Mouse (Mus musculus): ENCODE data around the gene 2310011J03Rik.
"Not testable (repeated sequence)": the region's sequence is repeated elsewhere in the genome, so short reads cannot be mapped to it uniquely, and the experiment has no call there.

The 2310011J03Rik gene

DNA sequence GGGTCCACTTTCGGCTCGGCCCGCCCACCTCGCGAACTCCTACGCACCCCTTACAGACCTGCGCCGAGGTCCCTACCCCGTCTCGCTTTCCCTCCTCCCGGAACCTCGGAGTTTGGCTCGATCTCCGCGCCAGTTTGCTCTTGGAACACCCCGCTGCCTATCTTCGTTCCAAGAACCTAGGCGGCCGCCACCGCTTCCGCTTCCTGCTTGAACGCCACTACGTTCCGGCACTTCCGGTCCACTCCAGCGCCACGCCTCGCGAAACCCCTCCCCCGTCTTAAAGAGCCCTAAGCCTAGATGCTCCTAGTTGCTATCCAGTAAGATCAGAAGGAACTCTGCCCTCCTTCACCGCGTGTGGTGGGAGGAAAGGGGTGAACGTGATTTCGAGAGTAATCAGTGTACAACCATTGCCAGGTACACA lies at the start of gene 2310011J03Rik:
TSS of gene 2310011J03Rik (minus strand) at position 198 of the 421 bp plus-strand sequence.
- DNase-seq (ENCODE audit: low spot score in 2 of 2), result peak; percentile 85 to 88

GRCm38 (mm10) chr10:80368392-80368791 lies 48.1 kb upstream of the 2310011J03Rik start:
- no peak for DNase-seq (ENCODE audit: low spot score in 2 of 2)

DNA sequence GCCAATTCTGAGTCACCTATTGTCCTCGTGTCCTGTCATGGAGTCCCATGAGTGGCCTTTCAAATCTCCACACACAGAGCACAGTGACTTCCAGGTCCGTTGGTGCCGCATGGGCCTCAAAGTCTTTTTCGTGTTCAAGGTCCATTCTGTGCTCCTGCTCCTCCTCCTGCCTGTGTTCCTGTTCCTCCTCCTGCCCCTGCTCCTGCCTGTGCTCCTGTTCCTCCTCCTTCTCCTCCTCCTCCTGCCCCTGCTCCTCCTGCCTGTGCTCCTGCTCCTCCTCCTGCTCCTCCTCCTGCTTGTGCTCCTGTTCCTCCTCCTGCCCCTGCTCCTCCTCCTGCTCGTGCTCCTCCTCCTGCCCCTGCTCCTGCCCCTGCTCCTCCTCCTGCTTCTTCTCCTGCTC lies 47.6 kb upstream of the 2310011J03Rik start:
- no peak for DNase-seq (ENCODE audit: low spot score in 2 of 2)

- no peak for DNase-seq (ENCODE audit: low spot score in 2 of 2)
These were observed 45.4 kb upstream of the 2310011J03Rik start for GRCm38 (mm10) chr10:80365736-80366135.

DNA sequence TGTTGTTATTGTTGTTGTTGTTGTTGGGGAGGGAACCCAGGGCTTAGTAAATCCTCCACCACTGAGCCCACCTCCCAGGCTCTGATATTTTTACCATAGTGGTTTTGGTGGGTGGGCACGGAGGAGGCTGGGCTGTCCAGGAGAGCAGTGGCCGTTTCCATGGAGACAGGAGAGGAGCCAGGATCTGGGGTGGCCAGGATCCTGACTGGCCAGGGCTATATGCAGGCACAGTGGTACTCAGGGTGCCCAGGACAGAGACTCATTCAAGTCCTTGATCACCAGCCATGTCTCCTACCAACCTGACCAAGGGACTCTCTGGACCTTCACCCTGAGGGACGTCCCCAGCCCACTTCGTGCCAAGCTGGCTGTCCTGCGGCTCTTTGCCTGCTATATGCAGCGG lies 43.4 kb upstream of the 2310011J03Rik start:
- no peak for DNase-seq (ENCODE audit: low spot score in 2 of 2)

GRCm38 (mm10) chr10:80357994-80358639 lies 37.8 kb upstream of the 2310011J03Rik start:
- no peak for DNase-seq (ENCODE audit: low spot score in 2 of 2)

DNA sequence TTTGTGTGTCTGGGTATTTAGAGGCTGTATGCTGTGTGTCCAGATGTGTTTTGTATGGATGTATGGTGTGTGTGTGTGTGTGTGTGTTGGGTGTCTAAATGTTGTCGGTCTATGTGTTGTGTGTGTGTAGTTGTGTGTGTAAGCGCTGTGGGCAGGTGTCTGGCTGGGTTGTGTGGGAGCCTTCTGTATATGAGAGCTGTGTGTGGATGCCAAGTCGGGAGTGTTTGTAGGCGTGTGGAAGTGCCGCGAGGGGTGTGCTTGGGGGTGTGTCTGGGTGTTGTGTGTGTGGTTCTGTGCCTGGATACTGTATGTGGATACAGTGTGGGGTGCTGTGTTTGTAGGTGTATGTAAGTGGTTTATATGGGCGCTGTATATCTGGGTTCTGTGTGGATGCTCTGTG lies 37.0 kb upstream of the 2310011J03Rik start:
- DNase-seq (ENCODE audit: low spot score in 2 of 2), result no peak

DNA sequence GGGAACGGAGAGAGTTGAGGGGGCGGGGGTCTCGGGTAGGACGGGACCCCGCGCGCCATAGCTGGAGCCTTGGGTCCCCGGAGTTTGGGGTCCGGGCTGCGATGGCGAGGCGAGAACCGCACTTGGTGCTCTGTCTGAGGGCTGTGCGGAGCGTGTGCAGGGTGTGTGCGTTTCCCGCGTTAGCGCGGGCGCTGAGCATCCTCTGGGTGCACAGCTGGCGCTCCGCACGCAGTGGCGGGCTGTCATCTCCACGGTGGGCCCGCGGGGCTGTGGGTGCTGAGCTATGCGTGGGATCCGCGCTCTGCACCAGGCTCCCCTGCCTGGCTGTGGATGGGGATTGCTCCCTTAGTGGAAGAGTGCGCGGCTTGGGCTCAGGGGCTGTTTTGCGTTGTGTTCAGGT lies 36.4 kb upstream of the 2310011J03Rik start:
- DNase-seq (ENCODE audit: low spot score in 2 of 2), result no peak

DNA sequence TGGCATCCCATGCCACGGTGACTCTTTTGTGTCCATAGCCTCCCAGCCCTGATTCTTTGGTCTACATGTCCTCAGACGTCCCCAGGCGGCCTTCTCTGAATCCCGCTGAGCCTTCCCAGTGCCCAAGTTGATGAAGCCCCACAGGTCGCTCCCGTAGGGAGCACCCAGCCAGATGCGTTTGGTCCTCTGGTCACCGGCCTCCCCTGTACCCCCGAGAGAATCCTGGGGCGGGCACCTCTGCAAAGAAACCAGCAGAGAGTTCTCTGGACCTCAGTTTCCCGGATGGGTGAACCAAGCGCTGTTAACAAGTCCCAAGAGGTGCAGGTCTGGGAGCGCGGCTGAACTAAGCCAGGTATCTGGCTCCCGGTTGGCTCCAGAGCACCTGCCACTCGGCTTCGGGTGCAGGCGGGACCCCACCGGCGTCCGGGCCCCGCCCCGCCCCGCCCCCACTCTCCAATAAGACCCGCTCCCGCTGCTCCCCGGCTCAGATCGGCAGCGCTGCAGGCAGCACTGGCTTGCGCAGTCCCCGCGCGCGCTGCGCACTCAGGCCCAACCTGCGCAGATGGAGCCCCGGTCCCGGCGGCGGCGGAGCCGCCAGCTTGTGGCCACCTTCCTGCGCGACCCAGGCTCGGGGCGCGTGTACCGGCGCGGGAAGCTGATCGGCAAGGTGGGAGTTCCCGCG lies 35.8 kb upstream of the 2310011J03Rik start, which contains the start of gene Plk5:
TSS of gene Plk5 (plus strand) at position 459 of the 682 bp plus-strand sequence.
- no peak for DNase-seq (ENCODE audit: low spot score in 2 of 2)

- DNase-seq (ENCODE audit: low spot score in 2 of 2), result no peak
These were observed 35.1 kb upstream of the 2310011J03Rik start for GRCm38 (mm10) chr10:80355431-80355830.

GRCm38 (mm10) chr10:80352727-80353126 lies 32.4 kb upstream of the 2310011J03Rik start:
- no peak for DNase-seq (ENCODE audit: low spot score in 2 of 2)

GRCm38 (mm10) chr10:80351896-80352295 lies 31.6 kb upstream of the 2310011J03Rik start:
- no peak for DNase-seq (ENCODE audit: low spot score in 2 of 2)

DNA sequence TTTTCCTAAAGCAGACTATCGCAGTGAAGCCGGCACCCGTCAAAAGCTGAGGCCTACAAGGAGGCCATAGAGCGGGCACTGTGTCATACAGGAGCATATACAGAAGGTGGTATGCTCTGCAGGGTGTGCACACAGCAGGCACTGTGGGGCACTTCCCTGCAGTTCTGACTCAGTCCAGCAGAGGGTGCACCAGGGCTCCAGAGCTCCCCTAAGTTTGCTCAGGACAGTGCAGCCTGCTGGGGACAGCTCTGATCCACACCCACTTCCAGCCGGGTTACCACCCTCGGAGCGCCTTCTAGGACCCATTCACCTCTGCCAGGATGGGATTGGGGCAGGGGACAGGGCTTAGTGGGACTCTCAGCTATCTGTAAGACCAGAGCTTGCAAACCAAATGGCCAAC lies 30.0 kb upstream of the 2310011J03Rik start:
- DNase-seq (ENCODE audit: low spot score in 2 of 2), result peak; percentile 68 to 89

DNA sequence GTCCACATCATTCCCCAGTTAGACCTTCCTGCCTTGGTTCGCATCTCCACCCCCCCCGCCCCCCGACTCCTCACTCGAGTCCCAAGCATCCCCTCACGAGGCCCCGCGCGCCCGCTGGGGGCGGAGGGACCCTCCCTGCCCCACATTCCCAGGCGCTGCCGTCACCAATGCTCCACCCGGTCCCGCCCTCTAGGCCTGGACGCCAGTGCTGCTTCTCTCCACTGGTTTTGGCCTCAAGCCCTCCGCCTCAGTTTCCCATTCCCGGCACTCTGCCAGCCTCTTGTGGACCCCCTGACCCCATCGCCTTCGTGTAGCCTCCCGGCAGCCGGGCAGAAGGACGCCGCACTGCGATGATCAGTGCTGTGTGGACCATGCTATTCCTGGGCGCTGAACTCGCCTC lies 28.6 kb upstream of the 2310011J03Rik start:
- DNase-seq (ENCODE audit: low spot score in 2 of 2), result no peak

DNA sequence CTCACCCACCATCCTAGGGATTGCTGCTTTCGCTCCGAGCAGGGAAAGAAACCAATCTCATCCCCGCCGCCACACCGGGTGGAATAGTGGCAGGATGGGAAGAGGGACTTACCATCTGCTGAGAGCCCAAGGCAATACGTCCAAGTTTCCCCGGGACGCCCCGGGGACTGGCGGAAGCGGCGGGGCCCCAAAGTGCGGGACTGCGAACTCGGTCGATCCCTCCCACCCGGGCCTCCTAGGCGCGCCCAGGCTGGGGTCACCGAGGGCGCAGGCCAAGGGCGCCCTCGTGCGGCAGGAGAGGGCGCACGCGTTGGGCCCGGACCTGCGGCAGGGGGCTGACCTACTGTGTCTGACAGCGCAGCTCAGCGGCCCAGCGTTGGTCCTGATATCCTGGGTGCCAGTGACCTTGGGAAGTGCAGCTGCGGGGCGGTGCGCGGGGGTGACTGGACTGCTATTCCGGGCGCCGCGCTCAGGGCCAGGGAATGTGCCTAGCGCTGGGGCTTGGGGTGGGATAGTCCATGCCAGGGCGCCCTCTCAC lies 28.0 kb upstream of the 2310011J03Rik start, which contains the start of gene Adamtsl5:
TSS of gene Adamtsl5 (minus strand) at position 169 of the 538 bp plus-strand sequence.
- peak; percentile 38 to 75 for DNase-seq (ENCODE audit: low spot score in 2 of 2)

GRCm38 (mm10) chr10:80347514-80347967 lies 27.2 kb upstream of the 2310011J03Rik start:
- DNase-seq (ENCODE audit: low spot score in 2 of 2), result no peak

GRCm38 (mm10) chr10:80345929-80346328 lies 25.6 kb upstream of the 2310011J03Rik start:
- DNase-seq (ENCODE audit: low spot score in 2 of 2), result not testable (repeated sequence)

DNA sequence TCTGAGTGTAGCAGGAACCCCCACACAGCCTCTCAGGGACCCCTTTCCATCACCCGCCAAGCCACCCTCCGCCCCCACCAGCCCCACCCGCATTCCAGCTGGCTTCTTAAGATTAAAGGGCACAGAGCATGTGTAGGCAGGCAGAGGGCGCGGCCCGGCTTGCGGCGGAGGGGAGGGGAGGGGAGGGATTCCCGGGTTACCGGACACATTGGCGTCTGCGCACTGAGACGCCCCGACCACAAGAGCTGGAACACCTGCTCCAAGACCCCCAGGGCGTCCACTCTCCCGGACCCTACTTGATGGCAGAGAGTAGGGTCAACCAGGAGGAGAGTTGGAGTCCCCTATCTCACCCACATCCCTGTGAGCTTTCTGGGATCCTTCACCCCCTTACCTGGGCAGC lies 24.8 kb upstream of the 2310011J03Rik start:
- no peak for DNase-seq (ENCODE audit: low spot score in 2 of 2)

- no peak for DNase-seq (ENCODE audit: low spot score in 2 of 2)
These were observed 23.9 kb upstream of the 2310011J03Rik start for GRCm38 (mm10) chr10:80344131-80344661.

DNA sequence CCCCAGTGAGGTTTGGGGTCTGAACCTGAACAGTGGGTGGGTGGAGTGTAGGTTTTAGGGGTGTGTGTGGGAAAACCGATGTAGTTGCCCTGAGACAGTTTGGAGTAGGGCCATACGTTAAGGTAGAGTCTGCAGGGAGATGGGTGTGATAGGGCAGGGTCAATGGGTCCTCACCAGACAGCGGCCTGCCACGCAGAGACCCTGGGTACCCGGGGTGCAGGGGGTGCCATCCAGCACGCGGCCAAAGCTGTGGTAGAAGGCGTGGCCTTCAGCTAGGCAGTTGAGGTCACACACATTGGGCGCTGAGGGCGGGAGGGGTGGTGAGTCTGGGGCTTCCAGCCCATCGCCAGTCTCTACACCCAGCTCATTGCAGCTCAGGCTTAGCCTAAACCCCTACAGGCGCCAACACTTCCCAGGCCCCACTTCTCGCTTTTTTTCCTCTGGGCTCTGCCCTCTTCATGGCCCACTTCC lies 23.1 kb upstream of the 2310011J03Rik start:
- DNase-seq (ENCODE audit: low spot score in 2 of 2), result no peak

DNA sequence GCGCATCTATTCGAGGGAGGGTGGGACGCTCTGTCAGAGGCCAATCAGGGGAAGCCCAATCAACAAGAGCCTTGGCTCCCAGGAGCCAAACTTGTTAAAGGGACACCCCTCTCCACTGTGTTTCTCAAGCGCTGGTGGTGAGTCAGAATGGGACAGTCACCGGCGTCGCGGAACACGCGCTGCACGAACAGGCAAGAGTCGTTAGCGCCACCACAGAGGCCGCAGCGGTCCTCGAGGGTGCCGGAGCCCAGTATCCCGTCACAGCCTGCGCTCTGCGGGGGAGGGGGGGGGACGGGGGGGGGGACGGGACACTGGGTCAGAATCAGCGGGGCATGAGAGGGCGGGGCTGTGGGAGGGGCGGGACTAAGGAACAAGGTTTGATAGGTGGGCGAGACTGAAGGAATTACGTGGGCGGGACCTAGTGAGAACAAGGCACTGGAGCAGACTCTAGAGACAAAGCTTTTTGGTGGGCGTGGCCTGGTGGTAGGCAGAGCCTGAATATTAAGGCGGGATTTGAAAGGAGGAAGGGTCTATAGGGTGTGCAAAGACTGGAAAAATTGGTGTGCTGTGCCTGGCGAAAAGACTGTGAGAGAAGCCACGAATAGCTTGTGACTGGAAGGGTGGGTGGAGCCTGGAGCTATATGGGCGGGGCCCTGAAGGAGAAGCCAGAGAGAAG lies 22.6 kb upstream of the 2310011J03Rik start:
- DNase-seq (ENCODE audit: low spot score in 2 of 2), result no peak

- no peak for DNase-seq (ENCODE audit: low spot score in 2 of 2)
These were observed 22.0 kb upstream of the 2310011J03Rik start for GRCm38 (mm10) chr10:80342305-80342748.
